Mouse (Mus musculus): ENCODE data around the gene Dock10. TPM values are rescaled to one million over a fixed set of nuclear protein-coding genes. Genes with fewer than 3 reads are reported as not detected.

Gene Dock10
- polyA plus RNA-seq, 1 experiment from 2014 or later, result 5.8 TPM

DNA sequence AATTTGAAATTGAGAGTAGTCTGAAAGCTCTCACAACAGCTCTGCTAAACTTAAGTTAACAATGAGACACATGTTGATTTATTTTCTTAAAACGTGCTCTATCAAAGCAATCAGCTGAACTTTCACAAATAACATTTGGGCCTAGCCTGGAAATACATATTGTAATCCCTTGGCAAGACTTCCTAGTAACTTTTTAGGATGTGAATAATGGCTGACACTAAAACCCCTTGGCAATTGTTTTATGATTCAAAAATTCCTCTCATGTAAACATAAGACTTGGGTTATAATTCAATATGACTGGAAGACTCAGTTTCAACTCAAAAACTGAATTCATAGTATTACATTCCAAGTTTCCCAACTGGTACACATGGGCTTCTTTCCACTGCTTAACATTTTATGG is 133.0 kb downstream of the Dock10 start:
- H3K36me3 ChIP-seq, result no peaks in the 10 kb centered on the region
- no peaks in the 10 kb centered on the region for H3K9me3 ChIP-seq
- 36% methylated on average over 1 of the region's 1 CpGs for WGBS
- no peaks in the 10 kb centered on the region for H3K27me3 ChIP-seq (replicated peaks)
- no peak overlapping the region for H3K9ac ChIP-seq
- H3K4me3 ChIP-seq (replicated peaks), result no peak overlapping the region
- ATAC-seq (ENCODE audit: insufficient read depth, low FRiP score, low read depth), result no peak; the same call in 1 of the 2 replicates
- no peak overlapping the region for H3K4me2 ChIP-seq
- no peaks in the 10 kb centered on the region for H3K4me1 ChIP-seq
- no peak overlapping the region for H3K27ac ChIP-seq

GRCm38 (mm10) chr1:80624552-80624951 is 133.8 kb downstream of the Dock10 start:
- H3K27ac ChIP-seq, result no peak overlapping the region
- H3K4me2 ChIP-seq, result no peak overlapping the region
- H3K36me3 ChIP-seq, result no peaks in the 10 kb centered on the region
- no peaks in the 10 kb centered on the region for H3K27me3 ChIP-seq (replicated peaks)
- no peaks in the 10 kb centered on the region for H3K4me1 ChIP-seq
- H3K4me3 ChIP-seq (replicated peaks), result no peak overlapping the region
- WGBS, result 65% methylated on average over 4 of the region's 4 CpGs
- no peaks in the 10 kb centered on the region for H3K9me3 ChIP-seq
- H3K9ac ChIP-seq, result no peak overlapping the region
- ATAC-seq (ENCODE audit: insufficient read depth, low FRiP score, low read depth), result no peak

GRCm38 (mm10) chr1:80622646-80623045 is 135.7 kb downstream of the Dock10 start:
- H3K36me3 ChIP-seq, result no peaks in the 10 kb centered on the region
- no peak overlapping the region for H3K4me2 ChIP-seq
- no peak overlapping the region for H3K27ac ChIP-seq
- H3K4me1 ChIP-seq, result no peaks in the 10 kb centered on the region
- ATAC-seq (ENCODE audit: insufficient read depth, low FRiP score, low read depth), result no peak
- H3K4me3 ChIP-seq (replicated peaks), result no peak overlapping the region
- 78% methylated on average over 1 of the region's 1 CpGs for WGBS
- no peaks in the 10 kb centered on the region for H3K27me3 ChIP-seq (replicated peaks)
- no peaks in the 10 kb centered on the region for H3K9me3 ChIP-seq
- H3K9ac ChIP-seq, result no peak overlapping the region

DNA sequence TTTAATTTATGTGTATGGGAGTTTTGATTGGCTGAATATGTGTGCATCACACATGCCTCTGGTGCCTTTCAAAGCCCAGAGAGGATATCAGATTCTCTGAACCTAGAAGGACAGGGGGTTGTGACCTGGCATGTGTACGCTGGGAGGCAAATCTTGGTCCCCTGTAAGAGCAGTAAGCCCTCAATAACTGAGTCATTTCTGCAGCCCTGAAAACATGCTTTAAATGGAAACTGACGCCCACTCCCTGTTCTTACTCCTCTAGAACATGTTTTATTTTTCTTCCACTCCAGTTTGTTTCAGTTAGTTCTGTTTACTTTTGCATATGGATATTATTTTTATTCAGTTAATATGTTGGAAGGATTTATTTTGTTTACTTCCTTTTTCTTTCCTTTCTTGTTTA is 139.2 kb downstream of the Dock10 start:
- 73% methylated on average over 2 of the region's 2 CpGs for WGBS
- Histone ChIP-seq H3K9me3 (no peaks in the 10 kb centered on the region), H3K27ac (no peak overlapping the region)

DNA sequence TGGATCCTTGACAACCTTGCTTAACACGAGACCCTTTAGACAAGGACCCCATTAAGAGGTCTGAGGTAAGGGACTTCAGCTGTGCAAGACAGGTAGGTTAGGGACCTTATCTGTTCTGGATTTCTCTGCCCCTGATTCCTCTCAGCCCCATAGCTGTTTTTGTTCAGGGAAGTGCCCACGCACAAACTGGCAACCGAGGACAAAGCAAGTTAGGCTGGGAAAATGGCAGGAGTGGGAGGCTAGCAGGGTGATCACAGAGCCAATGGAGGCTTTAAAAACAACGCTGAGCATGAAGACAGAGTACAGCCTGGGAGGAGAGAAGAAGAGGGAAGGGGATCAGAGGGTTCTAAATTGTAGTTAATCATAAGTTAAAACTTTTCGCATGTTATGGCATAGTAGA is 141.7 kb downstream of the Dock10 start:
- Histone ChIP-seq H3K4me3 (replicated peaks) (no peak overlapping the region), H3K9me3 (no peaks in the 10 kb centered on the region), H3K9ac (no peak overlapping the region), H3K27ac (no peak overlapping the region), H3K27me3 (replicated peaks) (no peaks in the 10 kb centered on the region), H3K4me1 (no peaks in the 10 kb centered on the region), H3K4me2 (no peak overlapping the region), H3K36me3 (no peaks in the 10 kb centered on the region)
- no peak for ATAC-seq (ENCODE audit: insufficient read depth, low FRiP score, low read depth)
- WGBS, result 78% methylated on average over 5 of the region's 5 CpGs

More for the DNA sequence above, 139.2 kb downstream of the Dock10 start:
- H3K27me3 ChIP-seq (replicated peaks), result no peaks in the 10 kb centered on the region
- no peak for ATAC-seq (ENCODE audit: insufficient read depth, low FRiP score, low read depth)
- no peak overlapping the region for H3K4me2 ChIP-seq
- no peak overlapping the region for H3K9ac ChIP-seq
- no peaks in the 10 kb centered on the region for H3K36me3 ChIP-seq
- no peaks in the 10 kb centered on the region for H3K4me1 ChIP-seq
- H3K4me3 ChIP-seq (replicated peaks), result no peak overlapping the region

DNA sequence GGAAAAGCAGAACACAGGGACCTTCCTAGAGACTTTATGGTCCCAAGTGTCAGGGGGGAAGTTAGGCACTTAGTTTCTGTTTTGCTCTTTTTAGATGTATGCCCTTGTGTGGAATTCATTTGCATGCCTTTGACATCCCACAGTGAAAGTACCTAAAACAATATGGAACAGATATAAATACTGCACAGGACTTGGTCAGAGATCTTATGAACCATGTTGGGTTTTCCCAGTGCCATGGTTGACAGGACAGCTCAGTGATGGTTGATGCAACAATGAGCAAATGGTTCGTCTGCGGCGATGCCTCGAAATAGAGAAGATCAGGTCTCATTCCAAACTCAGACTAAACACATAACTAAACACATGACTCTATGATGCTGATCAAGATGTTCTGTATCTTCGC is 143.6 kb downstream of the Dock10 start:
- H3K4me2 ChIP-seq, result no peak overlapping the region
- H3K27me3 ChIP-seq (replicated peaks), result no peaks in the 10 kb centered on the region
- H3K9ac ChIP-seq, result no peak overlapping the region
- H3K27ac ChIP-seq, result no peak overlapping the region
- ATAC-seq (ENCODE audit: insufficient read depth, low FRiP score, low read depth), result no peak
- H3K36me3 ChIP-seq, result no peaks in the 10 kb centered on the region
- 94% methylated on average over 5 of the region's 5 CpGs for WGBS
- H3K9me3 ChIP-seq, result no peaks in the 10 kb centered on the region
- H3K4me1 ChIP-seq, result no peaks in the 10 kb centered on the region
- no peak overlapping the region for H3K4me3 ChIP-seq (replicated peaks)

- 62% methylated on average over 4 of the region's 4 CpGs for WGBS
- no peak for ATAC-seq (ENCODE audit: insufficient read depth, low FRiP score, low read depth)
- Histone ChIP-seq H3K4me2 (no peak overlapping the region), H3K4me1 (no peaks in the 10 kb centered on the region), H3K9ac (no peak overlapping the region), H3K4me3 (replicated peaks) (no peak overlapping the region), H3K27ac (no peak overlapping the region), H3K27me3 (replicated peaks) (no peaks in the 10 kb centered on the region), H3K36me3 (no peaks in the 10 kb centered on the region), H3K9me3 (no peaks in the 10 kb centered on the region)
Observed at GRCm38 (mm10) chr1:80613395-80614011, 144.8 kb downstream of the Dock10 start.

DNA sequence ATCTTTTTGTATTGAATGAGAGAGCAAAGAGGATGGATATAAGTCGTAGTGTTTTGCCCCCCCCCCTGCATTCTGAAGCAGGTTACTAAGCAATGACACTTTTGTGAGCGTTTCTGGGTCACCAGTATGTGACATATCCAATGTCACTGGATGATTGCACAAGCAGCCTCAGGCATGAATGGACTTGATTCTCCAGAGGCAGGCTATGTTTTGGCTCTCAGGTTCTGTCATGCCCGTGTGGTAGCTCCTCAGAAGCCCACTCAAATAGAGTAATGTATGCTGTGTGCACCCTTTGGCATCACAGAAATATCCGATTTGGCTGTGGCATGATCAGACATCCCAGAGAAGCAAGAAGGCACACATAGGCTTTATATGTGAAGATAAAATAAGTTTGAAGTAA is 150.8 kb downstream of the Dock10 start:
- Histone ChIP-seq H3K9ac (no peak overlapping the region), H3K9me3 (no peaks in the 10 kb centered on the region), H3K27me3 (replicated peaks) (no peaks in the 10 kb centered on the region), H3K4me1 (no peaks in the 10 kb centered on the region), H3K4me3 (replicated peaks) (no peak overlapping the region), H3K4me2 (no peak overlapping the region), H3K27ac (no peak overlapping the region), H3K36me3 (no peaks in the 10 kb centered on the region)
- 78% methylated on average over 4 of the region's 4 CpGs for WGBS
- ATAC-seq (ENCODE audit: insufficient read depth, low FRiP score, low read depth), result no peak

DNA sequence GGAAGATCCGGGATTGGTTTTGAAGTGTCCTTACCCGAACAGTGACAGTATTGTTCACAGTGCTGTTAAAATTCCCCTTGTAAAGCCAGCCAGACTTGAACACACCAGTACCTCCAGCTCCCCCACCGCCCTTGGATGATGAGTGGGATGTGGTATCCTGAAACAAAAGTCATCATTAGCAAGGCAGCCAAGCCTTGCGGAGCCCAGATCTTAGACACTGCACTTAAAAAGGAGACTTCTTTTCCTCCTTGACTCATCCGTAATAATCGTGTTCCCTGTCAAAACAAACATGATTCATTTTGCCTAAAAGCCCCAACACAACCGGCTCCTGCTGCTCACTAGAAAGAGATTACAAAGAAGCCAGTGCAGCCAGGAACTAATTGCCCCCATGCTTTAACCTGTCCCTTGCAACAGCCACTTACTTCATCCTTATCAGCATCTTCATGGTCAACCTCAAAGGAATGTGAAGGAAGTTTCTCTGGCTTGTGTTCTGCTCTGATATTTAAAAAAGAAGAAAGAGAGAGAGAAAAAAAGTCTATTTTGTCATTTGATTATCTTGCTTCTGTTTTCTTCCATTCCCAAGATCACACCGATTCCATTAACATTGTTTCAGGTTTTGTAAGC is 152.1 kb downstream of the Dock10 start:
- Histone ChIP-seq H3K9me3 (no peaks in the 10 kb centered on the region), H3K36me3 (no peaks in the 10 kb centered on the region), H3K4me2 (no peak overlapping the region), H3K27ac (no peak overlapping the region), H3K9ac (no peak overlapping the region), H3K4me1 (no peaks in the 10 kb centered on the region), H3K27me3 (replicated peaks) (no peaks in the 10 kb centered on the region), H3K4me3 (replicated peaks) (no peak overlapping the region)
- ATAC-seq (ENCODE audit: insufficient read depth, low FRiP score, low read depth), result no peak
- 24% methylated on average over 8 of the region's 8 CpGs for WGBS

DNA sequence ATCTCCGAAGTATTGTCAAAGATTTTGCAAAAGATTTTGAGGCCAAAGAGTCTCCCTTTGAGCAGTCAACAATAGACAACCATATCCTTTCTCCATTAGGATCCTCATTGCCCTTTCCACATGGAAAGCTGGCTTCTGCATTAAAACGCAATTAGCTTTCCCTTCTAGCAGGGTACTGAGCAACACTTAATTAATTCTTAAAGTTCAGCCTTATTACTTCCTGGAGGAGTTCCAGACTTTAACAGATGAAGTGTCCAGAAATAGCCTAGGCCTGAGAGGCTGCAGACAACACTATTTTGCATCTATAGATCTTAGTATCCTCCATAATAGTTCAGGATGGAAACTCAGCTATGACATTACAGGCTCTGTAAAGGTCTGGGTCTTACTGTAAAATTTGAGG is 154.0 kb downstream of the Dock10 start:
- Histone ChIP-seq H3K9me3 (no peaks in the 10 kb centered on the region), H3K4me1 (no peaks in the 10 kb centered on the region), H3K36me3 (no peaks in the 10 kb centered on the region), H3K27me3 (replicated peaks) (no peaks in the 10 kb centered on the region), H3K27ac (no peak overlapping the region), H3K9ac (no peak overlapping the region), H3K4me2 (no peak overlapping the region), H3K4me3 (replicated peaks) (no peak overlapping the region)
- no peak for ATAC-seq (ENCODE audit: insufficient read depth, low FRiP score, low read depth)
- 86% methylated on average over 2 of the region's 2 CpGs for WGBS

DNA sequence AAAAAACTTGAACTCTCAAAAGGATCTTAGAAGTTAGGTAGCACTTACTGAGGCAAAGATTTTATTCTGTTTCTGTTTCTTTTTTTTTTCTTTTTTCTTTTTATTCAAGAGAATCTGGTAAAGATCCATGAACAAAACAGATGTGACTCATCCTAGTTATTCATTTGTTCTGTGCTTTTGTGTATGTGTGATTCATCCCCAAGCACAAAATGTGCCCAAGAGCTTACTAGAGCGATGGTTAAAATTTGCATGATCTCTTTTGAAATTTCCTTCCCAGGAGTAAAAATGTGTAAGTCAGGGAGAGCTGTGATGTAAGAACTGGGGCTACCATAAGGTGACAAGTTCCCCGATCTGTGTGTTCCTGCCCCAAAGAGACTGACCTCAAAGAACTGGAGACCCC is 155.2 kb downstream of the Dock10 start:
- Histone ChIP-seq H3K4me1 (no peaks in the 10 kb centered on the region), H3K27ac (no peak overlapping the region), H3K9me3 (no peaks in the 10 kb centered on the region), H3K4me2 (no peak overlapping the region), H3K27me3 (replicated peaks) (no peaks in the 10 kb centered on the region), H3K4me3 (replicated peaks) (no peak overlapping the region), H3K36me3 (no peaks in the 10 kb centered on the region), H3K9ac (no peak overlapping the region)
- 88% methylated on average over 2 of the region's 2 CpGs for WGBS
- ATAC-seq (ENCODE audit: insufficient read depth, low FRiP score, low read depth), result no peak

DNA sequence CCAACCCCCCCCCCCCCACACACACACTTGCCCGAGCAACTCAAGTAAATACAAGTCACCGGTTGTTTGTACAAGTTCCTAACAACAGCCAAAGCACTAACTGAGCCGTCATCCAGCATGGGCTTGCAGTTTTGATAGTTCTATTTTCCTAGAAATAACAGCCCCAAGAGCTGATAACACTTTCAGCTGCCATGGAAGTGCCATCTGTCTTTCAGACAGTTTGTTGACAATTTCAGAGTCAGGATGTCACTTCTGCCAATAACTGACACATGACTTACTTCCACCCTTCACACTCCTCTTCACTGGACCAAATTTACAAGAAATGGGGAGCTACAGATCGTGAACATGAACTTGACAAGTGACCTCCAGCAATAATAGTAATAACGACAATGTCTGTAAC is 175.0 kb downstream of the Dock10 start:
- Histone ChIP-seq H3K9me3 (no peaks in the 10 kb centered on the region), H3K27me3 (replicated peaks) (no peaks in the 10 kb centered on the region), H3K4me3 (replicated peaks) (no peak overlapping the region), H3K4me1 (no peaks in the 10 kb centered on the region), H3K4me2 (no peak overlapping the region), H3K27ac (no peak overlapping the region), H3K9ac (no peak overlapping the region), H3K36me3 (no peaks in the 10 kb centered on the region)
- ATAC-seq (ENCODE audit: insufficient read depth, low FRiP score, low read depth), result no peak
- WGBS, result 43% methylated on average over 5 of the region's 5 CpGs

DNA sequence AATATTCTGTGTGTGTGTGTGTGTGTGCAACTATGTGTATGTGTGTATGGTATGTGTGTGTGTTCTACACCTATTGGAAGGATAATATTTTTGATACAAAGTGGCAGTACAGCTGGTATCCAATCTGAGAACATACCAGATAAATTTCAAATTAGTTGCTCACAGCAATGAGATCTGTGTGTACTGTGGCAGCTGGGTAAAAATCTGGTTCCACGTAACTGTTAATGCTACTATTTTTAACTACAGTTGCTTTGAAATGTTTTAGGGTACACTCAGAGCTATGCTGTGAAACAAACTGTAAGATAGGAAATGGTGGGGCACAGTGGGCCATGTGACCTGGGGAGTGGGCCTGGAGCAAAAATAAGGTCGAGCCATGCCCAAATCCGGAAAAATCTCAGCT is 176.1 kb downstream of the Dock10 start:
- WGBS, result 84% methylated on average over 3 of the region's 3 CpGs

More for the DNA sequence above, 176.1 kb downstream of the Dock10 start:
- no peaks in the 10 kb centered on the region for H3K27me3 ChIP-seq (replicated peaks)
- no peak overlapping the region for H3K27ac ChIP-seq
- no peaks in the 10 kb centered on the region for H3K4me1 ChIP-seq
- H3K9ac ChIP-seq, result no peak overlapping the region
- H3K4me3 ChIP-seq (replicated peaks), result no peak overlapping the region
- no peaks in the 10 kb centered on the region for H3K36me3 ChIP-seq
- ATAC-seq (ENCODE audit: insufficient read depth, low FRiP score, low read depth), result no peak
- no peak overlapping the region for H3K4me2 ChIP-seq
- no peaks in the 10 kb centered on the region for H3K9me3 ChIP-seq
